Mouse (Mus musculus): ENCODE measurements around the gene Ano10. TPM values are rescaled to one million over a fixed set of nuclear protein-coding genes. Genes with fewer than 3 reads are reported as not detected.
"Not testable (repeated sequence)": the region's sequence is repeated elsewhere in the genome, so short reads cannot be mapped to it uniquely, and the experiment has no call there.

Gene Ano10
- polyA plus RNA-seq, 1 experiment, result 54.4 TPM

DNA sequence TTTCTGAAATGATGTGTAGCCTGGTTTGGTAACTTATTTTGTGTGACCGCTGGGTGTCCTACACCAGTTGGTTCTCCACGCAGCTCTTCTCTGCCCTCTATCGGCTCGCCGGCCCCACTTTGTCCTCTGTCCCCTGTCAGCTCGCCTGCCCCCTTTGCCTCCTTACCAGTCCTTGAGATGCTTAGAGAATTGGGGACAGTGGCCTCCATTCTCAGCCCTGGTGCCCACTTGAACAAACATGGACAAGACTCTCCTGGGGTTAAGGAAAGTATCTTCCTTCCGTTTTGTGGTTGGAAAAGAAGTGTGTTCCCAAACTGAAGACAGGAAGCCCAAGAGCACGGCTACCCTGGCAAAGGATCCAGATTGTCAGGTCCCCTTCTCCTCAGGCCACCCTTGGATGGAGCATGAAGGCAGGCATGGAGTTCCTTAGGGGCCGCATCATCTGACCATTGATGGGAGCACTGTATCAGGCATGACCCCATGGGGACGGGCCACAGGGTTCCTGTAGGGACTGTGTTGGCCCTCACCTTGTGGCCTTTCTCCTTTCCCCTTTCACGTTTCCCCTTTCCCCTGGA is 121.5 kb downstream of the Ano10 start:
- Histone ChIP-seq H3K4me3 (ENCODE audit: insufficient read depth, low read depth, low read length) (no peak overlapping the region), H3K36me3 (ENCODE audit: control insufficient read depth, insufficient read depth, low read length) (no peaks in the 10 kb centered on the region; the same call in 1 of the 2 replicates), H3K4me1 (ENCODE audit: control insufficient read depth, insufficient read depth, low read length) (peaks cover 26% of the 10 kb centered on the region), H3K27me3 (replicated peaks; ENCODE audit: control insufficient read depth, insufficient read depth, low read length) (no peaks in the 10 kb centered on the region), H3K27ac (ENCODE audit: insufficient read depth, low read depth, low read length) (no peak overlapping the region)
- DNase-seq, result no peak
- WGBS, result 83% methylated on average over 11 of the region's 11 CpGs
- TF ChIP-seq POLR2A (IDR thresholded peaks at IDR 0.05; ENCODE audit: low read depth, low read length) (no peak), CTCF (conservative IDR thresholded peaks at IDR 0.05; ENCODE audit: insufficient read depth, insufficient read length, low read depth, low read length) (0 out of 2 replicates have a peak, but pooled peaks have one; percentile 7)

DNA sequence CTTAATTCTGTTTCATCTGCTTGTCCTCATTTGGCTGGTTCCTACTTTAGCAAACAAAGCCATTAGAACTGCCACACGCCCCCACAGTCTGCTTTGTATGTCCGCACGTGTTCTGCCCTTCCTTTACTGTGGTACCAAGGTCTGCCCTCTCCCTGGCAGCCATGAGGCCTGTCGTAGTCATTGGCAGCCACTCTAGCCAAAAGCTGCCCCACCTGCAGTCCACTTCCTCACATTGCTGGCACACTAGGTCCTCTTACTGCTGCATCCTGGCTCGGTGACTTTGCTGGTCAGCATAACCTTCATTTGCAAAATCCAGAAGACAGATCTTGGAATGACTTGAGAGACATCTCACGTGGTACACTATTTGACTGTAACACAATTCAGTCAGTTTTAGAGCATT is 124.3 kb downstream of the Ano10 start:
- H3K4me1 ChIP-seq (ENCODE audit: control insufficient read depth, insufficient read depth, low read length), result peaks cover 21% of the 10 kb centered on the region
- peak; percentile 24 for DNase-seq
- H3K4me3 ChIP-seq (ENCODE audit: insufficient read depth, low read depth, low read length), result no peak overlapping the region
- H3K27ac ChIP-seq (ENCODE audit: insufficient read depth, low read depth, low read length), result no peak overlapping the region
- H3K27me3 ChIP-seq (replicated peaks; ENCODE audit: control insufficient read depth, insufficient read depth, low read length), result no peaks in the 10 kb centered on the region
- whole genome bisulfite sequencing, result 64% methylated on average over 6 of the region's 6 CpGs
- TF ChIP-seq CTCF (conservative IDR thresholded peaks at IDR 0.05; ENCODE audit: insufficient read depth, insufficient read length, low read depth, low read length) (0 out of 2 replicates have a peak, but pooled peaks have one; percentile 19), POLR2A (IDR thresholded peaks at IDR 0.05; ENCODE audit: low read depth, low read length) (no peak)
- H3K36me3 ChIP-seq (ENCODE audit: control insufficient read depth, insufficient read depth, low read length), result no peaks in the 10 kb centered on the region; the same call in 1 of the 2 replicates

GRCm38 (mm10) chr9:122167719-122168118 is 126.5 kb downstream of the Ano10 start:
- H3K27ac ChIP-seq (ENCODE audit: insufficient read depth, low read depth, low read length); DNase-seq; H3K4me3 ChIP-seq (ENCODE audit: insufficient read depth, low read depth, low read length); H3K27me3 ChIP-seq (replicated peaks; ENCODE audit: control insufficient read depth, insufficient read depth, low read length); H3K4me1 ChIP-seq (ENCODE audit: control insufficient read depth, insufficient read depth, low read length); H3K36me3 ChIP-seq (ENCODE audit: control insufficient read depth, insufficient read depth, low read length): not testable (repeated sequence)
- 89% methylated on average over 5 of the region's 5 CpGs for WGBS

DNA sequence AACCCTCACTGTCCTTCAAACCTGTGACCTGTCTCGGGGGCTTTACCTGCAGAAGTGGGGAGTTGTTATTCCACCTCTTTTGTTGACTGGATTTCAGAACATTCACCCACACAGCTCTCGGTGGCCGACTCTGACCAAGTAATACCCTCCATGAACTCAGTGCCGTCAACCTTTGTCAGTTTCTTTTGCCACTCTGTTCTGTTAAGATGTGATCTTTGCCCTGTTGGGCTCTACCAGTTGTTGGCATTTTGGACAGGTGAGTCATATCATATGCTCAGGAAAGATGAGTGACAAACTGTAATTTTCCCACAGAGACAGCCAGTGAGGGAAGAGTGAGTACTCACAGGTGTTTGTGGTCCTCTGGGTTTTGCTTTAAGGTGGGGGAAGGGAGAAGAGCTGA is 129.7 kb downstream of the Ano10 start:
- peak; percentile 37 for DNase-seq
- H3K4me3 ChIP-seq (ENCODE audit: insufficient read depth, low read depth, low read length), result no peak overlapping the region
- WGBS, result 74% methylated on average over 4 of the region's 4 CpGs
- no peaks in the 10 kb centered on the region for H3K27me3 ChIP-seq (replicated peaks; ENCODE audit: control insufficient read depth, insufficient read depth, low read length)
- no peaks in the 10 kb centered on the region for H3K4me1 ChIP-seq (ENCODE audit: control insufficient read depth, insufficient read depth, low read length)
- H3K36me3 ChIP-seq (ENCODE audit: control insufficient read depth, insufficient read depth, low read length), result no peaks in the 10 kb centered on the region; the same call in 1 of the 2 replicates
- H3K27ac ChIP-seq (ENCODE audit: insufficient read depth, low read depth, low read length), result no peak overlapping the region
- TF ChIP-seq POLR2A (IDR thresholded peaks at IDR 0.05; ENCODE audit: low read depth, low read length) (no peak), CTCF (conservative IDR thresholded peaks at IDR 0.05; ENCODE audit: insufficient read depth, insufficient read length, low read depth, low read length) (no peak)

- peaks cover 2% of the 10 kb centered on the region for H3K36me3 ChIP-seq (ENCODE audit: control insufficient read depth, insufficient read depth, low read length)
- no peaks in the 10 kb centered on the region for H3K27me3 ChIP-seq (replicated peaks; ENCODE audit: control insufficient read depth, insufficient read depth, low read length)
- H3K27ac ChIP-seq (ENCODE audit: insufficient read depth, low read depth, low read length), result no peak overlapping the region
- peaks cover 22% of the 10 kb centered on the region; the same call in 1 of the 2 replicates for H3K4me1 ChIP-seq (ENCODE audit: control insufficient read depth, insufficient read depth, low read length)
- TF ChIP-seq POLR2A (IDR thresholded peaks at IDR 0.05; ENCODE audit: low read depth, low read length), result no peak
- TF ChIP-seq CTCF (conservative IDR thresholded peaks at IDR 0.05; ENCODE audit: insufficient read depth, insufficient read length, low read depth, low read length), result no peak
- DNase-seq, result no peak
- WGBS, result 91% methylated on average over 14 of the region's 14 CpGs
- no peak overlapping the region for H3K4me3 ChIP-seq (ENCODE audit: insufficient read depth, low read depth, low read length)
Observed at GRCm38 (mm10) chr9:122157079-122157441, 137.2 kb downstream of the Ano10 start.

DNA sequence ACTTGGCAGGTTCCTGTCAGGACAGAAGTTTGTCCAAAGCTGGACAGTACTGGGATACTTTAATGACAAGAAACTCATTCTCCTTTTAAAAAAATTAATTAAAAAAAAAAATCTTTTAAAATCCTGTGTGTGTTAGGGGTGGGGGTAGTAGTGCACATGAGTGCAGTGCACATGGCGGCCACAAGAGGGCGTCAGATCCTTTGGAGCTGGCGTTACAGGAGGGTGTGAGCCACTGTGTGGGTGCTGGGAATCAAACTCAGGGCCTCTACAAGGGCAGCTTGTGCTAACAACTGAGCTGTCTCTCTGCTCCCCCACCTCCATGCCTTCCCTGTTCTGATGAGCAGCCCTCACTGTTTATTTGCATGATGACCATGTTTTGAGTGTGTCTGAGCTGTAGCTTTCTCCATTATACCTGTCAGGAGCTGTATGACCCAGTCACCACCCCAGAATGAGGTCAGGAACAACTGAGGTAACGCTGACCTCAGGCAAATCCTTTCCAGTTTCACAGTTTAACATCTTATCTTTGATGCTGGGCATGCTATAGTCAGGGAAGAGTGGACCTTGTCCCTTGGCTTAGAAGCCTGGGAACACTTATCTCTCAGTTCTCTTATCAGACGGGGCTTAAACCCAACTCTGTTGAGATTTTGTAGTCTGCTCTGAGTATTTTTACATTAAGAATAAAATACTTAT is 137.7 kb downstream of the Ano10 start:
- TF ChIP-seq CTCF (conservative IDR thresholded peaks at IDR 0.05; ENCODE audit: insufficient read depth, insufficient read length, low read depth, low read length) (peak; percentile 40; the same call in 1 of the 2 replicates), POLR2A (IDR thresholded peaks at IDR 0.05; ENCODE audit: low read depth, low read length) (no peak)
- no peak for DNase-seq
- Histone ChIP-seq H3K36me3 (ENCODE audit: control insufficient read depth, insufficient read depth, low read length) (peaks cover 2% of the 10 kb centered on the region), H3K4me3 (ENCODE audit: insufficient read depth, low read depth, low read length) (no peak overlapping the region), H3K4me1 (ENCODE audit: control insufficient read depth, insufficient read depth, low read length) (peaks cover 26% of the 10 kb centered on the region; the same call in 1 of the 2 replicates), H3K27me3 (replicated peaks; ENCODE audit: control insufficient read depth, insufficient read depth, low read length) (no peaks in the 10 kb centered on the region), H3K27ac (ENCODE audit: insufficient read depth, low read depth, low read length) (no peak overlapping the region)
- WGBS, result 91% methylated on average over 5 of the region's 5 CpGs

- Histone ChIP-seq H3K27me3 (replicated peaks; ENCODE audit: control insufficient read depth, insufficient read depth, low read length) (no peaks in the 10 kb centered on the region), H3K4me3 (ENCODE audit: insufficient read depth, low read depth, low read length) (no peak overlapping the region), H3K36me3 (ENCODE audit: control insufficient read depth, insufficient read depth, low read length) (peaks cover 2% of the 10 kb centered on the region), H3K27ac (ENCODE audit: insufficient read depth, low read depth, low read length) (no peak overlapping the region), H3K4me1 (ENCODE audit: control insufficient read depth, insufficient read depth, low read length) (peaks cover 31% of the 10 kb centered on the region; the same call in 1 of the 2 replicates)
- no peak for TF ChIP-seq CTCF (conservative IDR thresholded peaks at IDR 0.05; ENCODE audit: insufficient read depth, insufficient read length, low read depth, low read length)
- no peak for TF ChIP-seq POLR2A (IDR thresholded peaks at IDR 0.05; ENCODE audit: low read depth, low read length)
- no peak for DNase-seq
- WGBS, result 35% methylated on average over 1 of the region's 1 CpGs
Observed at GRCm38 (mm10) chr9:122155193-122155592, 139.0 kb downstream of the Ano10 start.

All from kidney, adult 2 months (tissue).